Mouse (Mus musculus) lung, postnatal 10 days (tissue): ENCODE measurements around the gene Gm21761.
A peak's percentile ranks its signal among the peaks of the same experiment; 100 is the strongest.
"Not testable (repeated sequence)": the region's sequence is repeated elsewhere in the genome, so short reads cannot be mapped to it uniquely, and the experiment has no call there.

Experiments
- DNase-seq: peaks from one replicate; pipeline ENCODE4 v3.0.0; 2021

Gene Gm21761

GRCm38 (mm10) chr13:119929172-119929571, at the start of gene Gm21761:
Gm21761 (minus strand) TSS chr13:119929272.
- not testable (repeated sequence) for DNase-seq

GRCm38 (mm10) chr13:119969163-119969562, 40.1 kb upstream of the Gm21761 start:
- not testable (repeated sequence) for DNase-seq

- not testable (repeated sequence) for DNase-seq
Measured at GRCm38 (mm10) chr13:119968193-119968592, 39.1 kb upstream of the Gm21761 start.

- DNase-seq, result peak; percentile 21
Measured at GRCm38 (mm10) chr13:119965968-119966367, 36.9 kb upstream of the Gm21761 start.

GRCm38 (mm10) chr13:119965302-119965952, 36.4 kb upstream of the Gm21761 start:
- DNase-seq, result not testable (repeated sequence)

GRCm38 (mm10) chr13:119962856-119963255, 33.8 kb upstream of the Gm21761 start:
- not testable (repeated sequence) for DNase-seq

GRCm38 (mm10) chr13:119955567-119955966, 26.5 kb upstream of the Gm21761 start:
- DNase-seq, result not testable (repeated sequence)

- not testable (repeated sequence) for DNase-seq
Measured at GRCm38 (mm10) chr13:119955089-119955488, 26.0 kb upstream of the Gm21761 start.

- not testable (repeated sequence) for DNase-seq
Measured at GRCm38 (mm10) chr13:119950706-119951105, 21.6 kb upstream of the Gm21761 start, which contains the start of gene B020031M17Rik. B020031M17Rik (minus strand) TSS chr13:119950806.

GRCm38 (mm10) chr13:119924597-119925340, 4.3 kb downstream of the Gm21761 start:
- not testable (repeated sequence) for DNase-seq

GRCm38 (mm10) chr13:119916966-119917722, 11.9 kb downstream of the Gm21761 start:
- DNase-seq, result not testable (repeated sequence)

GRCm38 (mm10) chr13:119916449-119916848, 12.6 kb downstream of the Gm21761 start:
- DNase-seq, result not testable (repeated sequence)

GRCm38 (mm10) chr13:119898549-119898948, 30.5 kb downstream of the Gm21761 start:
- DNase-seq, result not testable (repeated sequence)

- DNase-seq, result not testable (repeated sequence)
Measured at GRCm38 (mm10) chr13:119894685-119895084, 34.4 kb downstream of the Gm21761 start, which contains the start of gene Tcstv1. Tcstv1 (minus strand) TSS chr13:119894785.

GRCm38 (mm10) chr13:119886896-119887295, 42.2 kb downstream of the Gm21761 start:
- DNase-seq, result not testable (repeated sequence)

GRCm38 (mm10) chr13:119864395-119864999, 64.6 kb downstream of the Gm21761 start:
- DNase-seq, result not testable (repeated sequence)

GRCm38 (mm10) chr13:119862399-119862798, 66.7 kb downstream of the Gm21761 start:
- not testable (repeated sequence) for DNase-seq
